Mouse (Mus musculus) adrenal gland, postnatal 14 days (tissue): ENCODE measurements at regions not wholly inside any gene's neighbourhood (a gene's known extent, or its start where the extent isn't known, plus 50 kb on each side); places are given as distances from the start of the nearest gene placed in this dataset.

Experiments
- DNase-seq: peaks from one replicate; pipeline ENCODE4 v3.0.0; 2021; ENCODE audit warnings: mixed read lengths

- no peak for DNase-seq
Measured at GRCm38 (mm10) chr11:24226755-24227154, 148.9 kb downstream of the Bcl11a start.

- no peak for DNase-seq
Measured at GRCm38 (mm10) chr11:24233376-24233775, 155.5 kb downstream of the Bcl11a start.

- no peak for DNase-seq
Measured at GRCm38 (mm10) chr11:24233821-24234220, 156.0 kb downstream of the Bcl11a start.

- no peak for DNase-seq
Measured at GRCm38 (mm10) chr11:24234422-24234821, 156.6 kb downstream of the Bcl11a start.

- no peak for DNase-seq
Measured at GRCm38 (mm10) chr11:24235326-24235725, 157.5 kb downstream of the Bcl11a start.

- no peak for DNase-seq
Measured at GRCm38 (mm10) chr11:24239631-24240030, 161.8 kb downstream of the Bcl11a start.

GRCm38 (mm10) chr11:24242096-24242495 lies 164.2 kb downstream of the Bcl11a start:
- no peak for DNase-seq

- no peak for DNase-seq
Measured at GRCm38 (mm10) chr11:24242888-24243287, 165.0 kb downstream of the Bcl11a start.

GRCm38 (mm10) chr11:24245390-24245789 lies 167.5 kb downstream of the Bcl11a start:
- no peak for DNase-seq

- no peak for DNase-seq
Measured at GRCm38 (mm10) chr11:24246314-24246713, 168.5 kb downstream of the Bcl11a start.

GRCm38 (mm10) chr11:24247285-24247684 lies 169.4 kb downstream of the Bcl11a start:
- no peak for DNase-seq

- peak; percentile 22 for DNase-seq
Measured at GRCm38 (mm10) chr11:24251516-24251915, 173.7 kb downstream of the Bcl11a start.

- DNase-seq: no peak
Measured at GRCm38 (mm10) chr11:24255201-24256060, 177.6 kb downstream of the Bcl11a start.

GRCm38 (mm10) chr11:24257741-24258140 lies 179.9 kb downstream of the Bcl11a start:
- no peak for DNase-seq

GRCm38 (mm10) chr11:24258340-24258739 lies 180.5 kb downstream of the Bcl11a start:
- DNase-seq: no peak

GRCm38 (mm10) chr11:24259668-24260067 lies 181.8 kb downstream of the Bcl11a start:
- DNase-seq: no peak

- no peak for DNase-seq
Measured at GRCm38 (mm10) chr11:24269046-24269445, 191.2 kb downstream of the Bcl11a start.

GRCm38 (mm10) chr11:24281628-24282027 lies 203.8 kb downstream of the Bcl11a start:
- no peak for DNase-seq

- DNase-seq: no peak
Measured at GRCm38 (mm10) chr11:24282556-24282955, 204.7 kb downstream of the Bcl11a start.

- DNase-seq: no peak
Measured at GRCm38 (mm10) chr11:24286129-24287108, 208.6 kb downstream of the Bcl11a start.

- no peak for DNase-seq
Measured at GRCm38 (mm10) chr11:24293209-24293608, 215.4 kb downstream of the Bcl11a start.

GRCm38 (mm10) chr11:24293860-24294531 lies 216.1 kb downstream of the Bcl11a start:
- no peak for DNase-seq
